Mouse (Mus musculus) induced T-regulatory cell, adult 2 months (primary cell): ENCODE results near the gene Zfp664.
A peak's percentile ranks its signal among the peaks of the same experiment; 100 is the strongest.

Experiments
- DNase-seq: peaks from one replicate; pipeline ENCODE4 v3.0.0-alpha.2; 2012; ENCODE audit warnings: low read depth

Zfp664 gene

GRCm38 (mm10) chr5:124862013-124862866 lies at the start of gene Zfp664, which contains the start of gene Ccdc92:
TSS of gene Zfp664 (plus strand) at chr5:124862691.
TSS of gene Ccdc92 (minus strand) at chr5:124862424.
- DNase-seq, result peak; percentile 99

GRCm38 (mm10) chr5:124814797-124815196 lies 47.7 kb upstream of the Zfp664 start:
- no peak for DNase-seq

- DNase-seq, result no peak
Measured at GRCm38 (mm10) chr5:124817050-124817449, 45.4 kb upstream of the Zfp664 start.

- no peak for DNase-seq
Measured at GRCm38 (mm10) chr5:124822128-124822894, 40.2 kb upstream of the Zfp664 start.

GRCm38 (mm10) chr5:124830331-124830730 lies 32.2 kb upstream of the Zfp664 start:
- DNase-seq, result no peak

GRCm38 (mm10) chr5:124835218-124835617 lies 27.3 kb upstream of the Zfp664 start:
- no peak for DNase-seq

- DNase-seq, result no peak
Measured at GRCm38 (mm10) chr5:124836075-124836474, 26.4 kb upstream of the Zfp664 start.

GRCm38 (mm10) chr5:124836621-124837020 lies 25.9 kb upstream of the Zfp664 start:
- DNase-seq, result no peak

GRCm38 (mm10) chr5:124840202-124840601 lies 22.3 kb upstream of the Zfp664 start:
- DNase-seq, result no peak

GRCm38 (mm10) chr5:124840669-124841068 lies 21.8 kb upstream of the Zfp664 start:
- DNase-seq, result no peak

- DNase-seq, result no peak
Measured at GRCm38 (mm10) chr5:124843386-124843785, 19.1 kb upstream of the Zfp664 start.

GRCm38 (mm10) chr5:124844929-124845328 lies 17.6 kb upstream of the Zfp664 start:
- DNase-seq, result no peak

- DNase-seq, result no peak
Measured at GRCm38 (mm10) chr5:124847014-124847413, 15.5 kb upstream of the Zfp664 start.

- no peak for DNase-seq
Measured at GRCm38 (mm10) chr5:124848994-124849393, 13.5 kb upstream of the Zfp664 start.

GRCm38 (mm10) chr5:124851572-124851971 lies 10.9 kb upstream of the Zfp664 start:
- no peak for DNase-seq

GRCm38 (mm10) chr5:124852294-124852693 lies 10.2 kb upstream of the Zfp664 start:
- no peak for DNase-seq

GRCm38 (mm10) chr5:124853079-124853478 lies 9.4 kb upstream of the Zfp664 start:
- DNase-seq, result no peak

GRCm38 (mm10) chr5:124854202-124854601 lies 8.3 kb upstream of the Zfp664 start:
- DNase-seq, result no peak

GRCm38 (mm10) chr5:124860013-124860412 lies 2.5 kb upstream of the Zfp664 start:
- DNase-seq, result peak; percentile 59

- DNase-seq, result peak; percentile 83
Measured at GRCm38 (mm10) chr5:124861463-124861862, 1.0 kb upstream of the Zfp664 start.

GRCm38 (mm10) chr5:124862871-124863741 lies 615 bp downstream of the Zfp664 start:
- DNase-seq, result peak; percentile 53

- DNase-seq, result peak; percentile 78
Measured at GRCm38 (mm10) chr5:124868981-124869380, 6.5 kb downstream of the Zfp664 start.
